Mouse (Mus musculus) brown adipose tissue, adult 24 weeks (tissue): ENCODE measurements at regions not wholly inside any gene's neighbourhood (a gene's known extent, or its start where the extent isn't known, plus 50 kb on each side); places are given as distances from the start of the nearest gene placed in this dataset.
A peak's percentile ranks its signal among the peaks of the same experiment; 100 is the strongest.

ENCODE experiments used
- H3K27ac ChIP-seq: fragments of 200-500 bp; replicated peaks from 2 replicates; pipeline ENCODE4 v1.5.1; 2012; ENCODE audit warnings: low read depth, mild to moderate bottlenecking, low read length
- H3K4me1 ChIP-seq: fragments of 200-500 bp; 2 replicates; pipeline ENCODE4 v1.6.1; 2012; ENCODE audit warnings: low read length, mixed read lengths; ENCODE audit not compliant: control insufficient read depth, insufficient read depth, insufficient read length
- H3K4me3 ChIP-seq: fragments of 200-500 bp; 2 replicates; pipeline ENCODE4 v1.5.1; 2012; ENCODE audit warnings: low read depth, mild to moderate bottlenecking, low read length, moderate library complexity; ENCODE audit not compliant: insufficient read depth

- Histone ChIP-seq H3K27ac (peak overlapping the region; percentile 61), H3K4me1 (peaks cover 2% of the 10 kb centered on the region; the same call in 1 of the 2 replicates)
Measured at GRCm38 (mm10) chr14:61687346-61688012, 80.2 kb downstream of the Kcnrg start.

GRCm38 (mm10) chr14:61688013-61688520 is 80.8 kb downstream of the Kcnrg start:
- H3K4me3 ChIP-seq = no peak overlapping the region
- H3K4me1 ChIP-seq = peaks cover 2% of the 10 kb centered on the region; the same call in 1 of the 2 replicates
- H3K27ac ChIP-seq = no peak overlapping the region

More at GRCm38 (mm10) chr14:61687346-61688012, 80.2 kb downstream of the Kcnrg start:
- H3K4me3 ChIP-seq = peak overlapping the region; percentile 67

GRCm38 (mm10) chr14:61688666-61689065 is 81.4 kb downstream of the Kcnrg start:
- Histone ChIP-seq H3K4me1 (peaks cover 2% of the 10 kb centered on the region; the same call in 1 of the 2 replicates), H3K4me3 (peak overlapping the region; percentile 38), H3K27ac (no peak overlapping the region)

GRCm38 (mm10) chr14:61689281-61689680 is 82.0 kb downstream of the Kcnrg start:
- Histone ChIP-seq H3K4me1 (peaks cover 2% of the 10 kb centered on the region; the same call in 1 of the 2 replicates), H3K4me3 (peak overlapping the region; percentile 38), H3K27ac (no peak overlapping the region)

GRCm38 (mm10) chr14:61689776-61690175 is 82.5 kb downstream of the Kcnrg start:
- H3K4me1 ChIP-seq = peaks cover 2% of the 10 kb centered on the region; the same call in 1 of the 2 replicates
- peak overlapping the region; percentile 38 for H3K4me3 ChIP-seq
- H3K27ac ChIP-seq = no peak overlapping the region

GRCm38 (mm10) chr14:61691785-61692372 is 84.6 kb downstream of the Kcnrg start:
- no peak overlapping the region for H3K27ac ChIP-seq
- H3K4me3 ChIP-seq = no peak overlapping the region
- peaks cover under 1% of the 10 kb centered on the region for H3K4me1 ChIP-seq

GRCm38 (mm10) chr14:61694796-61695195 is 87.5 kb downstream of the Kcnrg start:
- Histone ChIP-seq H3K4me1 (peaks cover 2% of the 10 kb centered on the region), H3K4me3 (peak overlapping the region; percentile 1; the same call in 1 of the 2 replicates), H3K27ac (peak overlapping the region; percentile 86)

GRCm38 (mm10) chr14:61696290-61696842 is 89.1 kb downstream of the Kcnrg start:
- Histone ChIP-seq H3K4me1 (peaks cover 2% of the 10 kb centered on the region), H3K4me3 (no peak overlapping the region), H3K27ac (peak overlapping the region; percentile 40; the same call in 1 of the 2 replicates)

- Histone ChIP-seq H3K4me1 (peaks cover 2% of the 10 kb centered on the region), H3K27ac (no peak overlapping the region), H3K4me3 (no peak overlapping the region)
Measured at GRCm38 (mm10) chr14:61696886-61697554, 89.8 kb downstream of the Kcnrg start.

GRCm38 (mm10) chr14:61697704-61698103 is 90.4 kb downstream of the Kcnrg start:
- Histone ChIP-seq H3K4me3 (no peak overlapping the region), H3K4me1 (peaks cover 2% of the 10 kb centered on the region), H3K27ac (no peak overlapping the region)

- no peak overlapping the region for H3K4me3 ChIP-seq
- no peak overlapping the region for H3K27ac ChIP-seq
- H3K4me1 ChIP-seq = peaks cover 2% of the 10 kb centered on the region
Measured at GRCm38 (mm10) chr14:61698358-61699055, 91.2 kb downstream of the Kcnrg start.

- no peak overlapping the region for H3K27ac ChIP-seq
- no peak overlapping the region for H3K4me3 ChIP-seq
- peaks cover 2% of the 10 kb centered on the region for H3K4me1 ChIP-seq
Measured at GRCm38 (mm10) chr14:61699638-61700037, 92.4 kb downstream of the Kcnrg start.

GRCm38 (mm10) chr14:61701131-61701530 is 93.9 kb downstream of the Kcnrg start:
- H3K4me3 ChIP-seq = no peak overlapping the region
- no peak overlapping the region for H3K27ac ChIP-seq
- peaks cover 2% of the 10 kb centered on the region for H3K4me1 ChIP-seq

- Histone ChIP-seq H3K4me3 (no peak overlapping the region), H3K4me1 (no peaks in the 10 kb centered on the region), H3K27ac (no peak overlapping the region)
Measured at GRCm38 (mm10) chr14:61703916-61704315, 96.7 kb downstream of the Kcnrg start.
